9 mouse cellular contexts compared by ENCODE assay signal in genomic region chr11:99148896-99149703, GRCm38 (mm10). TPM values are rescaled to one million over a fixed set of nuclear protein-coding genes. Genes with fewer than 3 reads are reported as not detected.
A peak's percentile ranks its signal among the peaks of the same experiment; 100 is the strongest.
DNase-seq lines count a peak whose midpoint lies in the region; ATAC-seq and TF ChIP-seq lines count a peak whose summit lies in the region.
"Had no signal": no experiment of that assay in that cellular context is flagged by ENCODE, and none has a peak within 500 bp of the region (broad histone marks: within the 10 kb centered on the region; RNA-seq: fewer than 3 reads in every experiment).

No protein-coding gene starts in this region.

- no peak overlapping the region for H3K9ac ChIP-seq in midbrain, embryonic 11.5 days (ENCODE audit: low read length)
- H3K9ac ChIP-seq in midbrain, postnatal 0 days (replicated peaks; ENCODE audit: low read length, poor library complexity, severe bottlenecking): no peak overlapping the region
- peak overlapping the region; percentile 52 for H3K9ac ChIP-seq in embryonic facial prominence, embryonic 14.5 days (ENCODE audit: low read depth, low read length)
- no peak overlapping the region for H3K9ac ChIP-seq in hindbrain, postnatal 0 days (replicated peaks; ENCODE audit: low read length)

- H3K4me2 ChIP-seq in midbrain, embryonic 11.5 days: no peak overlapping the region
- no peak overlapping the region for H3K4me2 ChIP-seq in midbrain, postnatal 0 days (ENCODE audit: low read depth, low read length, poor library complexity, severe bottlenecking)
- H3K4me2 ChIP-seq in embryonic facial prominence, embryonic 14.5 days (ENCODE audit: low read depth, low read length): peak overlapping the region; percentile 44
- H3K4me2 ChIP-seq in hindbrain, postnatal 0 days (ENCODE audit: low read depth, low read length): no peak overlapping the region

- H3K4me3 ChIP-seq in midbrain, embryonic 11.5 days (ENCODE audit: low read depth, low read length): no peak overlapping the region
- no peak overlapping the region for H3K4me3 ChIP-seq in midbrain, postnatal 0 days (ENCODE audit: low read depth, low read length)
- H3K4me3 ChIP-seq in embryonic facial prominence, embryonic 14.5 days (ENCODE audit: low read depth, low read length): 0 out of 2 replicates have a peak overlapping the region, but pooled peaks have one; percentile 10
- H3K4me3 ChIP-seq in hindbrain, postnatal 0 days (ENCODE audit: low read length): no peak overlapping the region
- H3K4me3 ChIP-seq: myocyte had no signal

- no peaks in the 10 kb centered on the region for H3K9me3 ChIP-seq in midbrain, embryonic 11.5 days (ENCODE audit: control insufficient read depth, low read length)
- no peaks in the 10 kb centered on the region for H3K9me3 ChIP-seq in midbrain, postnatal 0 days (ENCODE audit: low read length)
- no peaks in the 10 kb centered on the region for H3K9me3 ChIP-seq in embryonic facial prominence, embryonic 14.5 days (ENCODE audit: control insufficient read depth, low read length)
- H3K9me3 ChIP-seq in hindbrain, postnatal 0 days (ENCODE audit: low read length): no peaks in the 10 kb centered on the region

- no peak for TF ChIP-seq CTCF in midbrain, postnatal 0 days (IDR thresholded peaks at IDR 0.05)
- no peak for TF ChIP-seq CTCF in hindbrain, postnatal 0 days (IDR thresholded peaks at IDR 0.05; ENCODE audit: low read depth)

- no peaks in the 10 kb centered on the region for H3K36me3 ChIP-seq in midbrain, embryonic 11.5 days (ENCODE audit: control insufficient read depth, insufficient read depth, low read length)
- no peaks in the 10 kb centered on the region for H3K36me3 ChIP-seq in midbrain, postnatal 0 days (ENCODE audit: insufficient read depth, low read length)
- H3K36me3 ChIP-seq in embryonic facial prominence, embryonic 14.5 days (ENCODE audit: control insufficient read depth, insufficient read depth, low read length): no peaks in the 10 kb centered on the region
- no peaks in the 10 kb centered on the region for H3K36me3 ChIP-seq in hindbrain, postnatal 0 days (ENCODE audit: insufficient read depth, low read length)

- peaks cover 17% of the 10 kb centered on the region for H3K4me1 ChIP-seq in midbrain, embryonic 11.5 days (ENCODE audit: control insufficient read depth, insufficient read depth, low read length)
- H3K4me1 ChIP-seq in midbrain, postnatal 0 days (ENCODE audit: insufficient read depth, low read length): no peaks in the 10 kb centered on the region
- H3K4me1 ChIP-seq in embryonic facial prominence, embryonic 14.5 days (ENCODE audit: control insufficient read depth, insufficient read depth, low read length): peaks cover 33% of the 10 kb centered on the region
- H3K4me1 ChIP-seq in hindbrain, postnatal 0 days (ENCODE audit: insufficient read depth, low read length): peaks cover 7% of the 10 kb centered on the region; the same call in 1 of the 2 replicates

- ATAC-seq in midbrain, embryonic 11.5 days (ENCODE audit: low FRiP score): peak; percentile 51; the same call in 1 of the 2 replicates
- ATAC-seq in midbrain, postnatal 0 days (ENCODE audit: low FRiP score): no peak
- ATAC-seq in embryonic facial prominence, embryonic 14.5 days (ENCODE audit: low read depth): peak; percentile 27
- ATAC-seq in hindbrain, postnatal 0 days: 0 out of 2 replicates have a peak, but pooled peaks have one; percentile 4

- WGBS in midbrain, embryonic 11.5 days: 34% methylated on average over 16 of the region's 16 CpGs
- 24% methylated on average over 16 of the region's 16 CpGs for WGBS in midbrain, postnatal 0 days
- WGBS in embryonic facial prominence, embryonic 14.5 days: 7% methylated on average over 15 of the region's 16 CpGs
- WGBS in hindbrain, postnatal 0 days: 21% methylated on average over 16 of the region's 16 CpGs

- no peaks in the 10 kb centered on the region for H3K27me3 ChIP-seq in midbrain, embryonic 11.5 days (ENCODE audit: control insufficient read depth, insufficient read depth, low read length)
- H3K27me3 ChIP-seq in midbrain, postnatal 0 days (ENCODE audit: insufficient read depth, low read length): no peaks in the 10 kb centered on the region
- peaks cover 5% of the 10 kb centered on the region; the same call in 1 of the 2 replicates for H3K27me3 ChIP-seq in embryonic facial prominence, embryonic 14.5 days (replicated peaks; ENCODE audit: control insufficient read depth, insufficient read depth, low read length)
- H3K27me3 ChIP-seq in hindbrain, postnatal 0 days (ENCODE audit: insufficient read depth, low read length): no peaks in the 10 kb centered on the region

- DNase-seq in midbrain, embryonic 11.5 days (ENCODE audit: low spot score, missing footprints): peak; percentile 89
- DNase-seq in midbrain, postnatal 0 days (ENCODE audit: low spot score): no peak
- DNase-seq in embryonic facial prominence, embryonic 14.5 days (ENCODE audit: low spot score): peak; percentile 95
- DNase-seq in hindbrain, postnatal 0 days (ENCODE audit: low spot score): no peak
- DNase-seq in retina, embryonic 14.5 days (ENCODE audit: low spot score): peak; percentile 23
- no peak for DNase-seq in cerebellum, adult 11 months
- no peak for DNase-seq in frontal cortex, postnatal 36 days (ENCODE audit: low spot score in 2 of 2)
- DNase-seq in frontal cortex, postnatal 25 days (ENCODE audit: low spot score in 2 of 2): no peak

- H3K27ac ChIP-seq in midbrain, embryonic 11.5 days (ENCODE audit: low read depth, low read length): no peak overlapping the region
- H3K27ac ChIP-seq in midbrain, postnatal 0 days (ENCODE audit: low read depth, low read length): no peak overlapping the region
- H3K27ac ChIP-seq in embryonic facial prominence, embryonic 14.5 days (replicated peaks; ENCODE audit: low read depth, low read length): peak overlapping the region; percentile 94
- H3K27ac ChIP-seq in hindbrain, postnatal 0 days: no peak overlapping the region

RNA-seq across cellular contexts. Expression of gene Ccr7, which starts 5.8 kb away (rescaled TPM):
- 0.41 TPM in 1 of 2 replicates, not detected in the other for polyA plus RNA-seq in midbrain, embryonic 11.5 days (2014; fragmentation: Nextera tagmentation; extraction: Ambion mirVana)
- not detected in 2 replicates for total RNA-seq in midbrain, postnatal 0 days (2014; rRNA removed)
- not detected in 2 replicates for polyA plus RNA-seq in midbrain, postnatal 0 days (2015; fragmentation: Nextera tagmentation; extraction: Ambion mirVana)
- polyA plus RNA-seq in embryonic facial prominence, embryonic 14.5 days (2014; fragmentation: Nextera tagmentation; extraction: Ambion mirVana): 0.33 and 0.50 TPM in 2 replicates
- total RNA-seq in hindbrain, postnatal 0 days (2014; rRNA removed): 0.40 TPM in 1 of 2 replicates, not detected in the other
- polyA plus RNA-seq in hindbrain, postnatal 0 days (2015; fragmentation: Nextera tagmentation; extraction: Ambion mirVana): not detected in 2 replicates

RNA-seq across cellular contexts. Expression of gene Tns4, which starts 60.0 kb away (rescaled TPM):
- 0.23 and 0.67 TPM in 2 replicates for polyA plus RNA-seq in midbrain, embryonic 11.5 days (2014; fragmentation: Nextera tagmentation; extraction: Ambion mirVana)
- 0.38 TPM in 2 replicates for total RNA-seq in midbrain, postnatal 0 days (2014; rRNA removed)
- 0.17 and 0.26 TPM in 2 replicates for polyA plus RNA-seq in midbrain, postnatal 0 days (2015; fragmentation: Nextera tagmentation; extraction: Ambion mirVana)
- 0.81 and 1.0 TPM in 2 replicates for polyA plus RNA-seq in embryonic facial prominence, embryonic 14.5 days (2014; fragmentation: Nextera tagmentation; extraction: Ambion mirVana)
- 1.3 TPM in 1 of 2 replicates, not detected in the other for total RNA-seq in hindbrain, postnatal 0 days (2014; rRNA removed)
- 0.08 TPM in 1 of 2 replicates, not detected in the other for polyA plus RNA-seq in hindbrain, postnatal 0 days (2015; fragmentation: Nextera tagmentation; extraction: Ambion mirVana)

Comparison
In these comparisons a context has a peak if more than half of its experiments do, and no peak if none do; other contexts are left out.
1. DNase-seq: peak in midbrain, embryonic 11.5 days (single experiment), embryonic facial prominence, embryonic 14.5 days (single experiment) and retina, embryonic 14.5 days (single experiment); none in midbrain, postnatal 0 days (single experiment), hindbrain, postnatal 0 days (single experiment), cerebellum, adult 11 months (single experiment), frontal cortex, postnatal 36 days (0 of 2) and frontal cortex, postnatal 25 days (0 of 2).